Mouse (Mus musculus): Measurements from ENCODE around the gene Shpk. TPM values are rescaled to one million over a fixed set of nuclear protein-coding genes. Genes with fewer than 3 reads are reported as not detected.

Shpk gene
- polyA plus RNA-seq, 1 experiment from 2014 or later, result 0.77 TPM

DNA sequence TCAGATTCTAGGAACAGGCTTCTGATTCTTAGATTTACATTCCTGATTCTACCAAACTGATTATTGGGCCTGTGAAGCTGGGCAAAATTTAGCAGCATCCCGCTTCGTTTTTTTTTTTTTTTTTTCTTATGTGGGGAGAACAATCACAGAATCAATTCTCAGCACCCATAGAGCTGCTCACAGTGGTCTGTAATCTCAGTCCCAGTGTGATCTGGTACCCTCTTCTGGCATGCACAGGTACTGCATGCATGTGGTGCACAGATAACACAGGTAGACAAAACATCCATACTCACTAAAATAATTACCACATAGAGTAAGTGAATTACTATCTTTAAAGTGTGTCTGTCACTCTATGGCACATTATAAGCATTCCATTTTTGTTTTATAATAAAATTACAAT, 8.4 kb downstream of the Shpk start:
- Histone ChIP-seq H3K9ac (ENCODE audit: low read depth, low read length) (no peak overlapping the region), H3K36me3 (ENCODE audit: control insufficient read depth, insufficient read depth, low read length) (no peaks in the 10 kb centered on the region), H3K9me3 (ENCODE audit: control insufficient read depth, low read length) (no peaks in the 10 kb centered on the region), H3K4me3 (ENCODE audit: low read length) (no peak overlapping the region), H3K4me1 (ENCODE audit: control insufficient read depth, insufficient read depth, low read length) (no peaks in the 10 kb centered on the region), H3K27me3 (ENCODE audit: control insufficient read depth, insufficient read depth, low read length) (no peaks in the 10 kb centered on the region), H3K4me2 (replicated peaks; ENCODE audit: low read depth, low read length) (no peak overlapping the region), H3K27ac (ENCODE audit: low read depth, low read length) (no peak overlapping the region)
- 96% methylated on average over 2 of the region's 2 CpGs for WGBS
- ATAC-seq (ENCODE audit: low FRiP score, low TSS enrichment), result no peak

DNA sequence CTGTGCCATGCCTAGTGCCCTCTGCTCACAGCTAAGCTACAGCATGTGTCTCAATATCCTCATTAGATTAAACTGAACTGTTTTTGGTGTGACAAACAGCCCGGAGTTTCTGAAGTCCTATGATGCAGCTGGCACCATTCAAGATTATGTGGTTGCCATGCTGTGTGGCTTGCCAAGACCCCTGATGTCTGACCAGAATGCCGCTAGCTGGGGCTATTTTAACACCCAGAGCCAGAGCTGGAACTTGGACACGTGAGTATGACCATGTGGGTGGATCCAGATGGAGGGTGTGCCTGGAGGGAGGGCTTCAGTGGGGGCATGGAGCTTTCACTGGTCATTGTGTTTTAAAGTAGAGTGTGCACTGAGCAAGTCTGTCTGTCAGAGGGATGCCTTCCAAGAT, 14.7 kb downstream of the Shpk start:
- H3K4me1 ChIP-seq (ENCODE audit: control insufficient read depth, insufficient read depth, low read length), result no peaks in the 10 kb centered on the region
- H3K27ac ChIP-seq (ENCODE audit: low read depth, low read length), result no peak overlapping the region
- no peak for ATAC-seq (ENCODE audit: low FRiP score, low TSS enrichment)
- H3K36me3 ChIP-seq (ENCODE audit: control insufficient read depth, insufficient read depth, low read length), result no peaks in the 10 kb centered on the region
- no peaks in the 10 kb centered on the region for H3K9me3 ChIP-seq (ENCODE audit: control insufficient read depth, low read length)
- no peak overlapping the region for H3K9ac ChIP-seq (ENCODE audit: low read depth, low read length)
- no peak overlapping the region for H3K4me2 ChIP-seq (replicated peaks; ENCODE audit: low read depth, low read length)
- WGBS, result 71% methylated on average over 3 of the region's 3 CpGs
- H3K4me3 ChIP-seq (ENCODE audit: low read length), result no peak overlapping the region
- H3K27me3 ChIP-seq (ENCODE audit: control insufficient read depth, insufficient read depth, low read length), result no peaks in the 10 kb centered on the region

DNA sequence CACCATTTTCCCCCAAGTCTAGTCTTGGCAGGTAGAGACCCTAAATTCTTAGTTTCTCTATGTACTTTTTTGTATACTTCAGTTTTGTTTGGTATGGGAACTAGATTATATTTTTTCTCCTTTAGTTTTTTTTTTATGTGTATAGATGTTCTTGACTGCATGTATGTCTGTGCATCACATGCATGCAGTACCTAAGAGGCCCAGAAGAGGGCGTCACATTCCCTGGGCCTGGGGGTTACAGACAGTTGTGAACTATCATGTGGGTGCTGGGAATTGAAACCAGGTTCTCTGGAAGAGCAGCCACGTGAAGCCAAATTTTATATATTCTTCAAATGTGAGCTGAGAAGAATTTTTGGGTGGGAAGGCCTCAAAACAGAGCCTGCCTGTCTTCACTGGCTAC, 20.4 kb downstream of the Shpk start:
- no peaks in the 10 kb centered on the region for H3K36me3 ChIP-seq (ENCODE audit: control insufficient read depth, insufficient read depth, low read length)
- no peaks in the 10 kb centered on the region for H3K4me1 ChIP-seq (ENCODE audit: control insufficient read depth, insufficient read depth, low read length)
- H3K4me3 ChIP-seq (ENCODE audit: low read length), result no peak overlapping the region
- no peak overlapping the region for H3K4me2 ChIP-seq (replicated peaks; ENCODE audit: low read depth, low read length)
- 61% methylated on average over 2 of the region's 2 CpGs for WGBS
- ATAC-seq (ENCODE audit: low FRiP score, low TSS enrichment), result no peak
- no peaks in the 10 kb centered on the region for H3K9me3 ChIP-seq (ENCODE audit: control insufficient read depth, low read length)
- no peak overlapping the region for H3K9ac ChIP-seq (ENCODE audit: low read depth, low read length)
- H3K27ac ChIP-seq (ENCODE audit: low read depth, low read length), result no peak overlapping the region
- H3K27me3 ChIP-seq (ENCODE audit: control insufficient read depth, insufficient read depth, low read length), result no peaks in the 10 kb centered on the region

DNA sequence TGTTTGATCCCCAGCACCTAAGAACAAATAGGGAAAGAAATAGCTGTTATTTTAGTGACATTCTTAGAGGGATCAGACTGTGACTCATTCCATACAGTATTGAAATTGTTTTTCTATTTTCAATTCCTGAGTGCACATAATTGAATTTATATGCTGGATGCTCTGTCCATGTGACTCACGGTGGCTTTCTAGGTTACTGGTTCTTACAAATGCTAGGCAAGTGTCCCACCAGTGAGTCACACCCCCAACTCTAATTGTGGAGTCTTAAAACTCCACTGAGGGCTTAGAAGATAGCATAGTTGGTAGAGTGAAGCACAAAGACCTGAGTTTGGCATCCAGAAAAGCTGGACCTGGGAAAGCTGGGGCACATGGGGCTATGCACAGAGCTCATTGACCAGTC, 21.4 kb downstream of the Shpk start:
- H3K27ac ChIP-seq (ENCODE audit: low read depth, low read length), result no peak overlapping the region
- no peak overlapping the region for H3K4me3 ChIP-seq (ENCODE audit: low read length)
- no peaks in the 10 kb centered on the region for H3K9me3 ChIP-seq (ENCODE audit: control insufficient read depth, low read length)
- WGBS, result 83% methylated on average over 1 of the region's 1 CpGs
- H3K4me2 ChIP-seq (replicated peaks; ENCODE audit: low read depth, low read length), result no peak overlapping the region
- H3K9ac ChIP-seq (ENCODE audit: low read depth, low read length), result no peak overlapping the region
- no peaks in the 10 kb centered on the region for H3K27me3 ChIP-seq (ENCODE audit: control insufficient read depth, insufficient read depth, low read length)
- no peaks in the 10 kb centered on the region for H3K36me3 ChIP-seq (ENCODE audit: control insufficient read depth, insufficient read depth, low read length)
- no peaks in the 10 kb centered on the region for H3K4me1 ChIP-seq (ENCODE audit: control insufficient read depth, insufficient read depth, low read length)
- no peak for ATAC-seq (ENCODE audit: low FRiP score, low TSS enrichment)

DNA sequence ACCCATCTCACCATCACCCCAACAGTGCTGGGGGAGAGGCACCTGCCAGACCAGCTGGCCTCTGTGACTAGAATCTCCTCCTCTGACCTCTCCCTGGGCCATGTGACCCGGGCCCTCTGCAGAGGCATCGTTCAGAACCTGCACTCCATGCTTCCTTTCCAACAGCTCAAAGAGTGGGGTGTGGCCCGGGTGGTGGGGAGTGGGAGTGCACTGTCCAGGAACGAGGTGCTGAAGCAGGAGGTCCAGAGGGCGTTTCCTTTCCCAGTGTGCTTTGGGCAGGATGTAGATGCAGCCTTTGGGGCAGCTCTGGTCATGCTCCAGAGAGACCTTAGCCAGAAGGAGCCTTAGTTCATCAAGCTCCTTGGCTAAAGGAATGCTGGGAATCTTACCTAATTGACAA, 23.6 kb downstream of the Shpk start:
- Histone ChIP-seq H3K27ac (ENCODE audit: low read depth, low read length) (no peak overlapping the region), H3K27me3 (ENCODE audit: control insufficient read depth, insufficient read depth, low read length) (no peaks in the 10 kb centered on the region), H3K9ac (ENCODE audit: low read depth, low read length) (no peak overlapping the region), H3K9me3 (ENCODE audit: control insufficient read depth, low read length) (no peaks in the 10 kb centered on the region), H3K4me3 (ENCODE audit: low read length) (no peak overlapping the region), H3K36me3 (ENCODE audit: control insufficient read depth, insufficient read depth, low read length) (no peaks in the 10 kb centered on the region), H3K4me1 (ENCODE audit: control insufficient read depth, insufficient read depth, low read length) (no peaks in the 10 kb centered on the region), H3K4me2 (replicated peaks; ENCODE audit: low read depth, low read length) (no peak overlapping the region)
- 24% methylated on average over 5 of the region's 5 CpGs for WGBS
- ATAC-seq (ENCODE audit: low FRiP score, low TSS enrichment), result 0 out of 2 replicates have a peak, but pooled peaks have one; percentile 32

DNA sequence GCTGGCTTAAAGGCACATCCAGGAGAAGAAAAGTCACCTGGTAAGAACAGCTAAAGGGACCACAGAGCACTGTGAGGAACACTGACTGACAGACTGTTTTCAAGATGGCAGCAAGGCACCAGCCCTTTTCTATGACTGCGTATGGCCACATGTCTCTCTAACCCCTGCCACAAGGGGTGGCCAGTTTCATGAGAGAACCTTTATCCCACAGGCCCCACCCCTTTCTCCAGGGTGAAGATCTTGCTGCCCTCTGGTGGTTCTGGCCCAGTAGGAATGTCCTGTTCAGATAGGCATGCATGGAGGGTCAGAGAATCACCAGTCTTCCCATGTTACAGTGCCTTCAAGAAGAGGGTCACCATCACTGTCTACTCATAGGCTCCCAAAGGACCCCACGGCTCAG, 24.7 kb downstream of the Shpk start:
- Histone ChIP-seq H3K9ac (ENCODE audit: low read depth, low read length) (no peak overlapping the region), H3K27me3 (ENCODE audit: control insufficient read depth, insufficient read depth, low read length) (no peaks in the 10 kb centered on the region), H3K36me3 (ENCODE audit: control insufficient read depth, insufficient read depth, low read length) (no peaks in the 10 kb centered on the region), H3K4me1 (ENCODE audit: control insufficient read depth, insufficient read depth, low read length) (no peaks in the 10 kb centered on the region), H3K27ac (ENCODE audit: low read depth, low read length) (no peak overlapping the region), H3K4me3 (ENCODE audit: low read length) (no peak overlapping the region), H3K4me2 (replicated peaks; ENCODE audit: low read depth, low read length) (no peak overlapping the region), H3K9me3 (ENCODE audit: control insufficient read depth, low read length) (no peaks in the 10 kb centered on the region)
- WGBS, result 72% methylated on average over 2 of the region's 2 CpGs
- ATAC-seq (ENCODE audit: low FRiP score, low TSS enrichment), result no peak

DNA sequence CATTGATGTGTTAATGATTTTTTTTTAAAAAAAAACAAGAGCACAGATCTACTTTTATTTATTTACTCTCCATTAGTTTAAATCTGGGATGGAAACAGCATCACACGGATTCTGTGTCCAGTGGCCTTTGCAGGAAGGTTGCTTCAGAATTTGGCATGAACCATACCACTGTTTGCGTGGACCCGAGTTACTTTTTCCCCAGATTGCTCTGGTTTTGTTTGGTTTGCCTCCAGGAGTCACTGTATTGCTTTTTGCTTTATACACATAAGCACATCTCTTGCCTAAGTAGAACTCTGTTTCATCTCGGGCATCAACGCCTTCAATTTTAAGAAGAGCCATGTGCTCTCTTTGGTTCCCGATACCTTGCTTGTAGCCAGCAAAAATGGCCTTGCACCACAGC, 26.6 kb downstream of the Shpk start:
- H3K9ac ChIP-seq (ENCODE audit: low read depth, low read length), result no peak overlapping the region
- H3K4me3 ChIP-seq (ENCODE audit: low read length), result no peak overlapping the region
- no peak overlapping the region for H3K4me2 ChIP-seq (replicated peaks; ENCODE audit: low read depth, low read length)
- no peaks in the 10 kb centered on the region for H3K4me1 ChIP-seq (ENCODE audit: control insufficient read depth, insufficient read depth, low read length)
- H3K27me3 ChIP-seq (ENCODE audit: control insufficient read depth, insufficient read depth, low read length), result no peaks in the 10 kb centered on the region
- H3K27ac ChIP-seq (ENCODE audit: low read depth, low read length), result no peak overlapping the region
- H3K9me3 ChIP-seq (ENCODE audit: control insufficient read depth, low read length), result no peaks in the 10 kb centered on the region
- no peak for ATAC-seq (ENCODE audit: low FRiP score, low TSS enrichment)
- WGBS, result 87% methylated on average over 6 of the region's 6 CpGs
- no peaks in the 10 kb centered on the region for H3K36me3 ChIP-seq (ENCODE audit: control insufficient read depth, insufficient read depth, low read length)

DNA sequence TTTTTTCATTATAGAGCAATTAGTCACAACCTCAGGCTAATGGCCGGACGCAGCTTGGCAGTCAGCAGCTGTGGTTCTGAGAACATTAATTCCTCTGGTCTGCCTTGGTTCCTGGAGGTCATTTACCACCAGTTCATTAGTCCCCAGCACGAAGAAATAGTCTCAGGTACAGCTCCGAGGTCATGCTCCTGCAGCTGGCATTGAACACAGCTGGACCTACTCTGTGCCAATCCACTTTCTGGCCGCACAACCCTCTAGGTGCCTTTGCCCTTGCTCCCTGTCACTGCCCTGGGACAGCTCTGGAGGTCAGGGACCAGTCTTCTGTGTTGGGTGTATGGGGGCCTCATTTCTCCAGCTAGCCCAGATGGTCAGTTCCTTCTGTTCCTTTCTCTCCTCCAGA, 29.6 kb downstream of the Shpk start:
- H3K9ac ChIP-seq (ENCODE audit: low read depth, low read length), result no peak overlapping the region
- 74% methylated on average over 5 of the region's 5 CpGs for WGBS

DNA sequence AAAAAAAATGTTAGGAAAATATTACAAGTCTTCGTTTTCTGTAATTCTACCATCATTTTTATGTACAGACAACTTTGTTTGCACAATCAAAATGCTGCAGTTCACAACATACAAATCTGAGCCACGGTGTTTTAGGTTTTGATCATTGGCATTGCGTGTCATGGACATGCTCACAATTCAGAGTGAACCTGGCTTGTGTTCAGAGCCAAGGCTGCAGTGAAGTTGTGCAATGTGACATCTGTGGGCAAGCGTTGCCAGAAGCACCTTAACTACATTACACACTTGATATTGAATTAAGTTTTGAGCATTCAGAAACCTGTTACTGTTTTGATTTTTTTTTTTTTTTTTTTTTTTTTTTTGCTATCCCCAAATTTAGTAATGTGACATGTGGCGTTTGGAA, 30.8 kb downstream of the Shpk start:
- H3K9me3 ChIP-seq (ENCODE audit: control insufficient read depth, low read length), result no peaks in the 10 kb centered on the region
- no peak overlapping the region for H3K4me2 ChIP-seq (replicated peaks; ENCODE audit: low read depth, low read length)
- H3K36me3 ChIP-seq (ENCODE audit: control insufficient read depth, insufficient read depth, low read length), result no peaks in the 10 kb centered on the region
- WGBS, result 90% methylated on average over 5 of the region's 5 CpGs
- no peaks in the 10 kb centered on the region for H3K4me1 ChIP-seq (ENCODE audit: control insufficient read depth, insufficient read depth, low read length)
- H3K4me3 ChIP-seq (ENCODE audit: low read length), result no peak overlapping the region
- no peak for ATAC-seq (ENCODE audit: low FRiP score, low TSS enrichment)
- H3K27me3 ChIP-seq (ENCODE audit: control insufficient read depth, insufficient read depth, low read length), result no peaks in the 10 kb centered on the region
- no peak overlapping the region for H3K27ac ChIP-seq (ENCODE audit: low read depth, low read length)
- no peak overlapping the region for H3K9ac ChIP-seq (ENCODE audit: low read depth, low read length)

More for the DNA sequence above, 29.6 kb downstream of the Shpk start:
- Histone ChIP-seq H3K4me3 (ENCODE audit: low read length) (no peak overlapping the region), H3K27ac (ENCODE audit: low read depth, low read length) (no peak overlapping the region), H3K36me3 (ENCODE audit: control insufficient read depth, insufficient read depth, low read length) (no peaks in the 10 kb centered on the region), H3K27me3 (ENCODE audit: control insufficient read depth, insufficient read depth, low read length) (no peaks in the 10 kb centered on the region), H3K9me3 (ENCODE audit: control insufficient read depth, low read length) (no peaks in the 10 kb centered on the region), H3K4me2 (replicated peaks; ENCODE audit: low read depth, low read length) (no peak overlapping the region), H3K4me1 (ENCODE audit: control insufficient read depth, insufficient read depth, low read length) (no peaks in the 10 kb centered on the region)
- ATAC-seq (ENCODE audit: low FRiP score, low TSS enrichment), result no peak

DNA sequence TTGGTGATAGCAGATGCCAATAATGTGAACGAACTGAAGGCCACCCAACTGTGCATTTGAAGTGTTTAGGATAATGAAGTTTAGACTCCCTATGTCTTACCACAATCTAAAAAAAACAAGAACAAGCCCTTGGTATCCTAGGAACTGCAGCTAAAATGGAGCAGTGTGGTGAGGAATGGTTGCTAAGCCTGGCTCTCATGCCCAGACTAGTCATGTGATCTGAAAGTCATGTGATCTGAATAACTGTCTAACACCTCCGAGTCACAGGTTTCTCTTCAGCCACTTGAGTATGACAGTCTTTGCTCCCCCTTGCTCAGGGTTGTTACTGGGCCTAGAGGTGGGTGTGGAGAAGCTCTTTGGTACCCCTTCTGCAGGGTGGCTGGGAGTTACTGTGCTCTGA, 33.3 kb downstream of the Shpk start:
- Histone ChIP-seq H3K27ac (ENCODE audit: low read depth, low read length) (no peak overlapping the region), H3K9ac (ENCODE audit: low read depth, low read length) (no peak overlapping the region), H3K36me3 (ENCODE audit: control insufficient read depth, insufficient read depth, low read length) (no peaks in the 10 kb centered on the region), H3K9me3 (ENCODE audit: control insufficient read depth, low read length) (no peaks in the 10 kb centered on the region), H3K4me1 (ENCODE audit: control insufficient read depth, insufficient read depth, low read length) (peaks cover 8% of the 10 kb centered on the region; the same call in 1 of the 2 replicates), H3K4me2 (replicated peaks; ENCODE audit: low read depth, low read length) (no peak overlapping the region), H3K4me3 (ENCODE audit: low read length) (no peak overlapping the region), H3K27me3 (ENCODE audit: control insufficient read depth, insufficient read depth, low read length) (no peaks in the 10 kb centered on the region)
- 64% methylated on average over 2 of the region's 2 CpGs for WGBS
- ATAC-seq (ENCODE audit: low FRiP score, low TSS enrichment), result no peak
